Mouse (Mus musculus) c-Kit-positive CD71-positive TER-119-negative erythroid progenitor cells, embryonic 14.5 days (primary cell): Measurements from ENCODE around the gene Prrt1.

Experiments used
- DNase-seq: peaks from one replicate; pipeline ENCODE4 v3.0.0-alpha.2; 2013; ENCODE audit warnings: low read depth

Prrt1 gene

DNA sequence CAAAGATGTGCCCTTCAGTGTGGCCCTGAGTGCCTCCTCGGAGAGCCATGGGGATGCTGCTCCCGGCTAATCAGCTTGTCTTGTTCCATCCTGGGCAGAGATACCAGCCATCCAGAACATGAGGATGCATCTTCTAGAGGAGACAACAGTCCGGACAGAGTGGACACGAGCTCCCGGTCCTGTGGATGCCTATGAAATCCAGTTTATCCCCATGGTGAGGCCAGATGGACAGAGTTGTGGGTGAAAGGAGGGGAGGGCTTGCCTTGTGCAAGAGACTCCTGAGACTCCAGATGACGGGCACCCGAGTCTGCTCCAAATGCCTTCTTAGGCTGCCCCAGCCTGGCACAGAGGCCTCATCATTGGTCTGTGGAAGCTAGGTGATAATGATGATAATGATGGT lies 43.8 kb downstream of the Prrt1 start:
- DNase-seq, result no peak

DNA sequence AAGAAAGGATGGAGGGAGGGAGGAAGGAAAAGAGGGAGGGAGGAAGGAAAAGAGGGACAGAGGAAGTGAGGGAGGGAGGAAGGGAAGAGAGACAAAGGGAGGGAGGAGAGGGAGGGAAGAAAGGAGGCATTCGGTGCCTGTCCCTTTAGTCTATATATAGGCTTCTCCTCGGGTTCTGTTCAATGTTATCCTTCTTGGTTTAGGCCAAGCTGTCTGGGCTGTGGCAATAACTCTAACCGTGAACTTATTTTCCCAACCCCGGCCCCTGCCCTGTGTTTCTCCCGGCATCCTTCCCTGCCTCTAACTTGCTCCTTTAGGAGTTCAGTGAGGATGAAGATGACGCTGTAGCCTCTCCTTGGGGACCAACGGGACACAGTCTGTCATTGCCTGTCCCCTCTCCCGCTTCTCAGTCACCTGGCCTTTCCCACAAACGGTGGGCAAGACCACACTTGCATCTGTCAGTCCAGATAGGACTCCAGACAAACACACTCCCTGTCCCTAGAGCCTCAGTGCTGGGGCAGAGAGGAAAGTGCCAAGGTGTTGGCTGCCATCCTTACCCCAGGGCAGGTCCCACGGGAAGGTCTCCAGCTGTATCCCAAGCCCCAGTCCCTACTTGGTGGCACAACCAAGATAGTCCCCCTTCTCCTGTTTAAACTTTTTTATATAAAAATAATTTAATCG lies 45.3 kb downstream of the Prrt1 start:
- no peak for DNase-seq

DNA sequence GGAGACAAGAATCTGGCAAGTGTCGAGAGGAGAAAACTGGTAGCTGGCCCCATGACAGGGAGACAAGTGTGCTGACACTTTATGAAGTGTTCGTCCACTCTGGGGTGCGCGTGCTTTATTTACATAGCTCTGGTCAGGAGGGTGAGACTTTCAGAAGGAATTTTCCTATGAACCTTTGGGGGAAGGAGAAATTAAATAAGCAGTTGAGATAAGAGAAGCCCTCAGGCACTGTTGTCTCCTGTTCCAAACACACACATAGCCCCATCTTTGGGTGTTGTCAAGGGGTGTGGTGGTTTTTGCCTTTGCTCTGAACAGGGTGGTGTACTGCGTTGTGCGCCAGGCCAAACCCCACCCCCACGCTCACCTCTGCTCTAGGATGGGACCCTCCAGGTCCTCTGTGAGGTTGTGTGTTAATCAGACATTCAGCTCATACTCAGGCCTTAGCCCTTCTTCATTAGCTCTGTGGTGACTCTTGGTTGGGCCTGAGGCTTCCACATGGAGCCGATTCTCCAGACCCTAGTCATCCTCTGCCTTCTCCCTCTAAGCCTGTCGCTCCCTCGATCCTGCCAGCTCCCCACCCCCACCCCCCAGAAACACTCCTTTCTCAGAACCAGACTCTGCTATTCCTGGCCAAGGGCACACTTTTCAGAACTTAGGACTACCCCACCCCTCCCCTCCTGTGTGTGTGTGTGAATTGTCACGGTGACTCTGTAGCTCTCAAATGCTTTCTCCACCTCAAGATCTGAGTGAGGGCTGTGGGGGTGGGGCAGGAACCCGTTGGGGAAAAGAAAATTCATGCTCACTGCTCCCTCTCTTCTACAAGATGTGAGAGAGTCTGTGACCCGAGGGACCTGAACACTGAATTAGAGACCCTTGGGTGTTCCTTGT lies 46.1 kb downstream of the Prrt1 start:
- no peak for DNase-seq

DNA sequence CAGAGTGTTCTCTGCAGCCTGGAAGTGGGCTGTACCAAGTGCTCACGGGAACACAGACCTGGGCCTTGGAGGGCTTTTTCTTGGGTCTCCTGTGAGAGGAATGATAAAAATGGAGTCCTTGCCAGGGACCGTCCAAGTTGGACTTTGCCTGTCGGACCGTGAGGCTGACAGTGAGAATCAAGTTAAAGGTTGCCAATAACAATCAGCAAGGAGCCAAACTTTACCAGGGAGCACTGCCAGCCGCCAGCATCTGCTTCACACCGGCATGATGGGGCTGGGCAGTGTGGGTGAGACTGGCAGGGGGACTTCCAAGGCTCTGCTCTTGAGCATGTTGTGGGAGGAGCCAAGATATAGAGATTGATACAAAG lies 46.7 kb downstream of the Prrt1 start:
- no peak for DNase-seq

DNA sequence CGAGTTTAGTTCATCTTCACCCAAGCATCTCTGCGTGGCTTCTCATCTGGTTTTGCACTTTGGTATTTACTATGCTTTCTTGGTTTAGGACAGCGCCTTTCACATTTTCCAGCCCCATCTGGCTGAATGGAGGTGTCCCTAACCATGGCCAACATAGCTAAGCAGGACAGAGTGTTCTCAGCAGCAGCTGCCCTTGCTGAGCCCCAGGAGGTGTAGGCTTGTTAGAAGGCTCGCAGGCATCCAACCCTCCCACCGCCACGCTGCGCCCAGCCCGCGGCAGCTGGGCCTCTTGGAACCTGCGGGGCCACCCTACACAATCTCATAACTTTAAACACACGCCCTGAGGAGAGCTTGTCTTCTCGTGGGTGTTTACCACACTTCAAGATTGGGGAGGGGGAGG lies 47.3 kb downstream of the Prrt1 start:
- no peak for DNase-seq

DNA sequence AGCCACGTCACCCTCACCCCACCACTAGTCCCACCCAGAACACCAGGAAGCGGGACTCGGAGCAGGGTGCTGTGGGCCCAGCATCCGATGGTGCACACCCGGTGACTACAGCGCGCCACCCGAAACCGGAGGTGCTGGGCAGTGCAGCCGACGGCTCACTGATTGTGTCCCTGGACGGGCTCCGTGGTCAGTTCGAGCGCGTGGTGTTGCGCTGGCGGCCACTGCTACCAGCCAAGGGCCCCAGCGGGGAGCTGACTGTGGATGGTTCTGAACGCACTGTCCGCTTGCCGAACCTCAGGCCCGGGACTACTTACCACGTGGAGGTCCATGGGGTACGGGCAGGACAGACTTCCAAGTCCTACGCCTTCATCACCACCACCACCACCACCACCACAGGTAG lies 50.9 kb downstream of the Prrt1 start:
- DNase-seq, result no peak

DNA sequence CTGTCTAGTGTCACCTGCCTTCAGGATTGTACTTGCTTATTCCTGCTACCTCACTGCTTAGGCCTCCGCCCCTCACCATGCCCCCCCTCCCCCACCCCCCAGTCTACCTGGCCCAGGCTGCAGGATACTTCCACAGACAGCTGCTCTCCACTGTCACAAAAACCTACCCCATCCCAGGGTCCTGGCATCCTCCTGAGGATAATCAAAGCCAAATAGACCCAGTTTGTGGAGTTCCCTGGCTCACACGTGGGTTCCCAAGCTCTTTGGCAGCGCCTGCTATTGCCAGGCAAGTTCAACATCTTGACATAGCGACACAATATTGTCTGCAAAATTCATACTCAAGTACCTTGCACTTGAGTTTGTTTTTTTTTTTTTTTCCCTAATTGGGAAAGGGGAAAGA lies 51.3 kb downstream of the Prrt1 start:
- DNase-seq, result no peak

DNA sequence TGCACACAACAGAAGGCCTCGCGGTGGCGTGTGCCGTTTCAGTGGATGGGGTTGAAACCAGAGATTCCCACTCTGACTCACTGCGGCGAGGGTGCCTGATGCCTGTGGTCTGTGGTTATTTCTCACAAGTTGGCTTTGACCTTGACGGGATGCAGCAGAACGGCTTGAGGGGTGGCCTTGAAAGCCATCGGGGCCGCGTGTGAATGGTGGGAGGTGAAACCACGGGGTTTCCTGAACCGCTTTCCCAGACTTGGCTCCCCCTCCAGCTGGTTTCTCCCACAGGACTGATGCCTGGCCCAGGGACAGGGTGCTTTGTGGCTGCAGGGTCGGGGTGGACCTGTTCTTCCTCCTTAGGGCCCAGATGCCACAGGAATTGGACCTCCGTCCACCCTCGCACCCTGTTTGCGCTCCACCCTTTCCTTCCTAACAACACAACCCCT lies 51.8 kb downstream of the Prrt1 start:
- DNase-seq, result no peak

DNA sequence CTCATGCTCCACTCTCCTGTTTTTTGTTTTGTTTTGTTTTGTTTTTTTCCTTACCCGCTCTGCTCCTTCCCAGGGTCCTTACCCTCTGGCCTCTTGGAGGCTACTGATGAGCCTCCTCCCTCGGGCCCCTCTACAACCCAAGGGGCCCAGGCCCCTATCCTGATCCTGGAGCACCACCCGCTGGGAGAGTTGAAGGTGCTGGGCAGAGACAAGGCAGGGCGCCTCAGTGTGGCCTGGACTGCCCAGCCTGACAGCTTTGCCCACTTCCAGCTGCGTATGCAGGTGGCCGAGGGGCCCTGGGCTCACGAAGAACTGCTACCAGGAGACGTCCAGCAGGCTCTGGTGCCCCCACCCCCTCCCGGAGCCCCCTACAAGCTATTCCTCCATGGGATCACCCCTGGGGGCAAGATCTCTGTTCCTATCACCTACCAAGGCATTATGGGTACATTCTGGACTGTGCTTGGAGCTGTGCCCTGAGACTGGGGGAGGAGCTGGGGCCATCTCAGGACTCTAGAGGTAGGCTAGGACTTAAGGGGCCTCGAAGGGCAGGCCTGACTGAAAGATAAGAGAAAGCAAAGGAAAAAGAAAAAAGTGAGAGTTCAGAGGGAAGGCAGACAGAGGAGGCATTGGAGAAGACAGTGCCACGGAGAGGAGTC lies 52.7 kb downstream of the Prrt1 start:
- no peak for DNase-seq
